Mouse (Mus musculus) T-helper 1 cell (primary cell): ENCODE results near the gene Cc2d1b.

ENCODE experiments used
- in situ Hi-C: fragments of 300-600 bp; cut with MboI, MseI; formaldehyde crosslinking; loops from one replicate; pipeline ENCODE4 v1.15.1; 2025; ENCODE audit warnings: high pct_unique_total_duplicates

Cc2d1b gene

DNA sequence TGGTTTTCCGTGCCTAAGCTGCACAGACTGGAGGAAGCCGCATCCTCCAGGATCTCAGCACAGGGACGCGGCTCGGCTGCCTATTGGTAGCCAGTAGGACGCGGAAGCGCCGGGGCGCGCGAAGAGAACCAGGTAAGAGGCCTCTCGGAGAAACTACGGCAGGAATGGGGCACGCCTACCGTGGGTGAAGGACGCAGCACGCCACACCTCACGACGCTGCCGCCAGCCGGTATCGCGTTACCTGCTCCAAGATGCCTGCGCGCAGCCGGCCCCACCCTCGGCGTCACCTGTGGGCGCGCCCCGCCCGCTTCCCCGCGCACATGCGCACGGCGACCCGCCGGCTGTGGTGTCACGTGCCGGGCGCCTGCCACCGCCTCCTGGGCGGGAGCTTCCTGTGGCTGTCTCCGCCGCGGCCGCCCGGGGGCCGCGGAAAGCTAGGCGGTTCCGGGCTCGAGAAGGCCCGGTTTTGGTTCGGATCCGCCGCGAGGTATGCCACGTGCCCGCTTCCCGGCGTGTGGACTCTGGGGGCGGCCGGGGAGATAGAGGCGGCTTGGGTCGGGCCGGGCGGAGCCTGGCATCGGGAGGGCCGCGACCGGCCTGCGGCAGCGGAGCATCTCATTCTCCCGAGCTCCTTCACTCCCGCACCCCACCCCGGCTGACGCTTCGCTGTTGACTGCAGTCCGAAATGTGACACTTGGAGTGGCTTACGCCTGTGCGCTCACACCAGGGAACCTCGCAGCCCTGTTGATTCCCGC is at the start of gene Cc2d1b:
Gene Cc2d1b, plus strand, starts transcription at position 354 of the 755 bp plus-strand sequence.
- in situ Hi-C loops = no loop called here

DNA sequence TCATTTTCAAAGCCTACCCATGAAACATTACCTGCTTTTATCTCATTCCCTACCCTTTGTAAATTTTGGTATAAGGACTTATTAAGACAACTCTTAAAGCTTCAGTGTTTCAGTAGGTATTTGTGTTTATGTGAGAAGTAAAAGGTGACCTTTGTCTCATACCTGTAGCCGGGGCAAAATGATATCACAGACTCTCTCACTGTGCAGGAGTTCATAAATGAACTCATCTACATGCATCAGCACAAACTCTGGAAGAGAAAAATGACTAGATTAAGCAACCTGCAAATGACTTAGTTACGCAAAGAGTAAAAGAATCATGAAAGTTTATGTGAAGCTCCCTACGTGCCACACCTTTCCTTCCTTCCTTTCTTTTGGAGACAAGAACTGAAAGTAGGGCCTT is 47.1 kb upstream of the Cc2d1b start:
- in situ Hi-C loops = no loop called here

DNA sequence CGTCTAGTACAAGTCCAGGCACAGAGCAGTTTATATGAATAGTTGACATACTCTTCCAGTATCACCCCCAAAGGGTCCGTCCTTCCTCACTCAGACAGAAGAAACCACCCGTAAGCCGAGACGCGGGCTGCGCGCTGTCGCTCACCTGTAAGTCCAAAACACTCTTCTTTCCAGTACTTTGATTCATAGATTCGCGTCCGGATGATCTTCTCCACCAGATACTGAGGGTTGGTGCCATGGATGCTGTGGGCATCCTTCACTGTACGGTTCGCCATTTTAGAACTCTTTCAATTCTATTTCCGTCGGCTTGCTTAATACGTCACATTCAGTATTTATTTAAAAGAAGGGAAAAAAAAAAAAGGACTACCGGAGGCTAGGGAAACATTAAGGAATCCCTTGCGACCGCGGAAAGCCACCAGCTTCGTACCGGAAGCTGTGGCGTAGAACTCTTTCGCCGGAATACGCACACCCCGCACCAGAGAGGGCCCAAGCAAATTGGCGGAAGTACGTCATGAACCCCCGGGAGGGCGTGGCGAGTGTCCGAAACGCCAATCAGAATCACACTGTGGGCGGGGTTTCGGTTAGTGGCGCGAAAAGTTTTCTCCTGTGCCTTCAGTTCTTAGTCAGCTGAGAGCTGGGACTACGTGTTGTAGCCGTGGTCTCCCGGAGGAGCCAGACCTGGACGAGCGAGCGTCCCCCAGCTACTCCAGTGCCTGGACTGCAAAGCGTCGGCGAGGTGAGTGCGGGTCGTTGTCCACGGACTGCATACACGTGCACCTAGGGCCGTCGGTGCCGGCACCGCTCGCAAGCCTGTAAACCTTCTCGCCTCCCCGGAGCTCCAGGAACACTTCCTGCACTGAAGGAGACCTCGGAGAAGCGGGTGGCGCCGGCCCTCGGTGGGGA is 40.6 kb upstream of the Cc2d1b start, which contains the start of the genes Prpf38a and Orc1:
Gene Prpf38a, minus strand, starts transcription at position 497 of the 903 bp plus-strand sequence.
Gene Orc1, plus strand, starts transcription at position 584 of the 903 bp plus-strand sequence.
- in situ Hi-C loops = no loop called here

DNA sequence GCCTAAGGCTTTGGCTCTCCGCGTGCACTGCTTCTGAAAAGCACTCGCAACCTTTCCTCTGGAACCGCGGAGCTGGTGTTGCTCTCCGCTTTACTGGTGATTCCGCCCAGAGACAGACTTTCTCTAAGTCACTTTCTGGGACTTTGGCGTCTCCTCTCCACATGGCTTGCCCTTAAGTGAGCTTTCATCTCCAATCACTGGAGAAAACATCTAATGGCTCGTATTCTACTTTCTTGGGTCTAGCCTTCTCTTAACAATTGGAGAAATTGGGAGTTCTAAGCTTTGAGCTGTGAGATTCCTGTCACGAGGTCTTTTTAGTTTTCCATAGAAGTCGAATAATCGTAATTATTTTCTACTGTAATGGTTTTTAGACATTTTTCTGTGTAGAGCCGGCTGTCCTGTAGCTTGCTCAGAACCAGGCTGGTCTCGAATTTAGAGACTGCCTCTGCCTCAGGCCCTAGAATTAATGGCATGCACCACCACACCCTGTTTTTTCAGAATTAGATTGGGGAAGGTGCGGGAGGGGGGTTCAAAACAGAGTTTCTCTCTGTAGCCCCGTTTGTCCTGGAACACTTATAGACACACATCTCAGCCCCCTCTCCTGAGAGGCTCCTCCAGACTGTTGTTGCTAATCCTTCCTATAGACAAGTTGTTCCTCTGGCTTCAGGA is 39.9 kb upstream of the Cc2d1b start:
- in situ Hi-C loops = no loop called here

DNA sequence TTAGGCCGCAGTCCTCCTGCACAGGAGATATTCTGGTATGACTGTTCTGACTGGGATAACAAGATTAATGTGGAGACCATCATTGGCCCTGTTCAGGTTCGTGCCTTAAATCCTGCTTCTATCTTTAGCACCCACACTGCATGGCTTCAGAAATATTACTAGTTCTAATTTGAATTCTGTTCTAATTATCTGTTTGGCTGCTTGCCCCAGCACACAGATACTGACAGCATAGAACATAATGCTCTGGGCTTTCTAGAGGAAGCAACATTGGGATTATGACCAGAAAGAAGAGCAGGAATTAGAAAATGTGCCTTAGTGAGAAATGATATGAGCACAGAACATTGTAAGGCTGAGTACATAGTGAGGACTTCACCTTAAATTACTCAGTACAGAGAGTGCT is 26.4 kb upstream of the Cc2d1b start:
- in situ Hi-C loops = no loop called here

DNA sequence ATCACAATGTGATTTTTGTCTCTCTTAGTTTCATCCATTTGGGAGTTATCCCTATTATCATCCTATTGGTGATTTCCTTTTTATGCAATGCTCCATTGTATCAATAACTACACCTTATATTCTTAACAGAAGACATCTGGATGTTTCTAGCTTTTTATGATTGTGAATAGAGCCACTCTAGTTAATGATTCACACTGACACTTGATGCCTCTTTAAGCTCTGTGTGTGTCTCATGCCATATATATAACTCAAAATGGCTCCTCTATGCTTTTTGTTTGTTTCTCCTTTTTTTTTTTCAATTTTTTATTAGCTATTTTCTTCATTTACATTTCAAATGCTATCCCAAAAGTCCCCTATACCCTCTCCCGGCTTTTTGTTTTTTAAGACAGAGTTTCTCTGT is 24.0 kb upstream of the Cc2d1b start:
- in situ Hi-C loops = no loop called here

DNA sequence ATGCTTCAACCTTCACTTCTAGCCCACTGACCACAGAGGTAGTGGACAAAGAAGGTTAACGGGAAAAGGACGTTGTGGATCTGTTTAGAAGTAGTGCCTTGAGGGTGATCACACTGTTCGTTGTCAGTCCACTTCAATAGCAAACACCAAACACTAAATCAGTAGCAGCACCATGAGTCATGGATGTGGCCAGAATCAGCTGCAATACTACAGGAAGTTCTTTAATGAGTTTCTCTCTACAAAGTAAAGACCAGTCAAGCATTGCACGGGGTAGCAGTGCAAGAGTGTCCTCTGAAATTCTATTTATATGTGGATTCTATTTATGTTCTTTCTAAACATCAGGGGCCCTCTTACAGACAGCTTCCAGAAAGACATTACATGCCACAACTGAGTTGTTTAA is 21.4 kb upstream of the Cc2d1b start:
- in situ Hi-C loops = no loop called here

DNA sequence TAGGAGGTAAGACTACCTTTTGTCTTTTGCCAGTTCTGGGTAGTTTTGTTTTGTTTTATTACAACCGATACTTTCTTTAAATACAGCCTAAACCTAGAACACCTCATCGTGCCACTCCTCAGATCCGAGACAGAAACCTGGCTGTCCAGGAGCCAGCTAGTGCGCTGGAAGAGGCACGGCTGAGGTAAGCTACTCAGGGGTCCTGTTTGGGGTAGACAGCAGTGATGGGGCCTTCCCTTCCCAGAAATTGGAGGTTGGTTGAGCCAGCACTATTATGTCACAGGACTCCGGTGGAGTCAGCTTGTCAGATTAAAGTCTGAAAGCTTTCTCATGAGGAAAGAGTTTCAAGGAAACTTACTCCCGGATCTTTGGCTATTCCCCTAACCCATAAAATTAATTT is 17.9 kb upstream of the Cc2d1b start:
- in situ Hi-C loops = no loop called here

DNA sequence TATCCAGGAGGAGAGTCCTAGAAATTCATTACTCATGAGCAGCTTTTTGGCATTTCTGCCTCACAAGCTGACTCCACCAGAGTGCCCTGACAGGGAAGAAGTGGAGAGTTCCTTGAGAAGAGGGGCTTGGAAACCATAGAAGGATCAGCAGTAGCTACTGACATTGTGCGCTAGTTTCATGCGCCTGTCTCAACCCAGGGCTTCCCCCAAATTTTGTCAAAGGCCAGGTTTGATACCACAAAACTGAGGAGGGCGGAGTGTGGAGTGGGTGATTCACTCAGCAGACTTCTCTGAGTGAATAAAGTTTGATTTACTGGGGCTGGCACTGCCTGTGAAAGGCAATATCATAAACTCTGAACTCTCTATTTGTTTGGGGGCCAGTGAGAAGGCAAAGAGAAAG is 11.1 kb upstream of the Cc2d1b start:
- in situ Hi-C loops = no loop called here

DNA sequence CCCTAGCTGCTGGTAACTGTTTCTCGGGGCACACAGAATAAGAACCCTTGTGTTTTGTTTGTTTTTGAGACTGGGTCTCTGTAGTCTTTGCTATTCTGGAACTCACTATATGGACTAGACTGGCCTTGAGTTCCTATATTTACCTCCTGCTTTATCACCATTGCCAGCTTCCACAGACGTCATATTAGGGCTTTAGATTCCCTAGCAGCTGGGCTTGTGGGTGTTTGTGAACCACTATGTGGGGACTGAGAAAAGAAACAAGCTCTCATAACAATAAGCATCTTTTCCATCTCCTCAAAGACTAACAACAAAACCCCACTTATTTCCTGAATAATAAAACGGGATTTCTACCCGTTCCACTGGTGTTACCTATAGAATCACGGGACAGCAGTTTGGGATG is 8.8 kb upstream of the Cc2d1b start:
- in situ Hi-C loops = no loop called here

DNA sequence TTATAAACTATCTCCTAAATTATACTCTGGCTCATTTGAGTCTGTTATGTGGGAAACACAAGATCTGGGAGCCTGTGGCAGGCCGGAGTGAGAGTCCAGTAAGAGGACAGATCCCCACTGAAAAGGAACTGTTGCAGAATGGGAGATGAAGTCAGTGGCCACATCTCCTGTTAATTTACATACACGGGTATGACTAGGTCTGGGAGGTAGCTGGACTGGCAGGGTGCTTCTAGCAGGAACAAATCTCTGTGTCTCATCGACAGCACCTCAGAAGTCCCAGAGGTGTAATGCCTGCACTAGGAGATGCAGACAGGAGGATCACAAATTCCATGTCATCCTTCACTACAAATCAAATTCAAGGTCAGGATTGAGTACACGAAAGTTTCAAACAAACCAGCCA is 1.2 kb upstream of the Cc2d1b start:
- in situ Hi-C loops = no loop called here

DNA sequence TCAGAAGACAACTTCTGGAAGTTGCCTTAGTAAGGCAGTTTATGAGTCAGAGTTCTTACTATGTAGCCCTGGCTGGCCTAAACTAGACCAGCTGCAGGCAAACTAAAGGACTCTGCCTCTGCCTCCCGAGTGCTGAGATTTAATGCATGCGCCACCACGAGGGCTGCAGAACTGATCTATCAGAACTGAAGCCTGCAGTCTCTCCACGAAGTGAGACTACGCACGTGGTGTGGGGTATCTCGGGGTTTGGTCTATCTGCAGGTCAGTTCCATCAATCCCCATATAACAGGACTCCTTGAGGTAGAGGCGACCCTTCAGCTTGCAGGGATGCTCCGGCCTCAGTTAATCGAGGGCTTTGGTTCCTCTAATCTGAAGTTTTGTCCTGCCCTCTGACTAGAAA is 575 bp upstream of the Cc2d1b start:
- in situ Hi-C loops = no loop called here

DNA sequence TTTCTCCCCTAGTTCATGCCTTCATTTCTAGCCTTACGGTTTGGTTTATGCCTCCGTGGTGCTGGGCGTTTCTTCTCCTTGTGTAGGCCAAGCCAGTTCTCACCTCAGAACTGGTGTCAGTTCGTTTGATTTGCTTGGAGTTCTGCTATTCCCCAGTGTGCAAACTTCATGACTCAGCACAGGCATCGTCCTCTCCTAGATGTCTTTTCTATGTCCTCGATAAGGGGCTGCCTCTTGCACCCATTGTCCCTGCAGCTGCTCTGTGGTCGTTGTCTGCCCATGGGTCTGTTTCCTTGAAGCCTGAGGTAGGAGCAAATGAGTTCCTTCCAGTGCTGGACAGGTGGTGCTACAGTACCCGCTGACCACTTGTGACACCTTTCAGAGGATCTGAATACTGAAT is 796 bp downstream of the Cc2d1b start:
- in situ Hi-C loops = no loop called here

DNA sequence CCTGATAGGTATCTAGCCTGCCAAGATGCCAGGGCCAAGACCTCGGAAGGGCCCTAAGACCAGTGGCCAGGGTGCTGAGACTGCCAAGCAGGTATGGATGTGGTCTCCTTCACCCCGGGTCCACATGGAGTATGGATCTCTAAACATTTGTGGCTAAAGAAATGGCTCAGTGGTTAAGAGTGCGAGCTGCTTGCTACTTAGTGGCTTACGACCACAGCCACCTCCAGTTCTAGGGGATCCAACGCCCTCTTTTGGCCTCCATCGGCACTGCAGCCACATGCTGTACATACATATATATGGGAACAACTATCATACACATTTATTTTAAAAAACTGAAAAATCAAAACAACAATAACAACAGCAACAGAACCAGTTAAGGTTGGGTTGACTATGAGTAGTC is 1.8 kb downstream of the Cc2d1b start:
- in situ Hi-C loops = no loop called here

DNA sequence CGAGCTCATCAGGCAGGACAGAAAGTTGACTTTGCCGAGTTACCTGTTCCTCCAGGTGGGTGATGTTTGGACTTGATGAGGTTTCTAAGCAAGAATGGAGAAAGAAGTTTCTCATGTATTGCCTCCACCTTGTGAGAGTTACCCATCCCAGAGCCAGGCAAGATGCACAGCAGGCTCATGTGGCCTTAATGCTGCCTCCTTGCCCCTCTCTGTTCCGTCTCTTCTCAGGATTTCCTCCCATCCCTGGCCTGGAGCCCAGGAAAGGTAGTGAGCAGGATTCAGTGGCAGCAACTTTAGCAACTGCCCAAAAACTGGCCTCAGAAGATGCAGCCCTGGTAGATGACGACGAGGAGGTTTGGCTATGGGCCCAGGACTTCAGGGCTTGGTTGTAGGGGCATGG is 7.3 kb downstream of the Cc2d1b start:
- in situ Hi-C loops = no loop called here

DNA sequence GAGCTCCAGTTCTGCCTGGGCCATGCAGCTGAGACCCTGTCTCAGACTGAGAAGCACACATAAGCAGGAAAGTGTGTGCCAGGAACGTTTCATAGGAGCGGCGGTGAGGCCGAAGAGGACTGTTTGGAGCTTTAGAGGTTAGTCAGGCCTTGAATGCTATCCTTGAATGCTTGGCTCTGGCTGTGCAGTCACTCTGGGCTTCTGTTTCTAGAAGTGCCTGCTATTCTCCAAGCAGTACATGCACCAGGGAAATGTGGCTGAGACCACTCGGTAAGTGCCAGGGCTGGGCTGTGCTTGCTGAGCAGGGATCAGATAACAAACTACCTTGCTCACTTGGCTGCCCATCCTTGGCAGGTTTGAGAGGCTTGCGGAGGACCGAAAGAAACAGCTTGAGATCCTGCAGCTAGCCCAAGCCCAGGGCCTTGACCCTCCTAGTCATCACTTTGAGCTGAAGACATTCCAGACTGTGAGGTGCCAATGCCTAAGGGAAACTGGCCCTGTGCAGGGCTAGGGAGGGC is 9.7 kb downstream of the Cc2d1b start:
- in situ Hi-C loops = no loop called here

DNA sequence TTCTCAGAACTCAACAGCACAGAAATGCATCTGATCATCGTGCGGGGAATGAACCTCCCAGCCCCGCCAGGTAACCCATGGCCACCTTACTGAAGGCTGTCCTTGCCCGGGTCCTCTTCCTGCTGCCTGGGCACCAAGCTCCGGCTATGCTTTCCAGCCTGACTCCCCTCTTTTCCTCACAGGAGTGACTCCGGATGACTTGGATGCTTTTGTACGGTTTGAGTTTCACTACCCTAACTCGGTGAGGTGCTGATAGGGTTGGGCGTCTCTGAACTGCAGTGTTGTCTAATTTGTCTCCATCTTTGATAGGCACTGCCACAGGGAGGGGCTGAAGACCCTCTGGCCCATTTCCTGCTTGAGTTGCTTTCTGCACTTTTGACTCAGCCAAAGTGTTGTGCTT is 10.4 kb downstream of the Cc2d1b start:
- in situ Hi-C loops = loop anchor here (10.0 kb wide), 1 partner anchor 1755 kb away; no protein-coding TSS in a partner anchor

DNA sequence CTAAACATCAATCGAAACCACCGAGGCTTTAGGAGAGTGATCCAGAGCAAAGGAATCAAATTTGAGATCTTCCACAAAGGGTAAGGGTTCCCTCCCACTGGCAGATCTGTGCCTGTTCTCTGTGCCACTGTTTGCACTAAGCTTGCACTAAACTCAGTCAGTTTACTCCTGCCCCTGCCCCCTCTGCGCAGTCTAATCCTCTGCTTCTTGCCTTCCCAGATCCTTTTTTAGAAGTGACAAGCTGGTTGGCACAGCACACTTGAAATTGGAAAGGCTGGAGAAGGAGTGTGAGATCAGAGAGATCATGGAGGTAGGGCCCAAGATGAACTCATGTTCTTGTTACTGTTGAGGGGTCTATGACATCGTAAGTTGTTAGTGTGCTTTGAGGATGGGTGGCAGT is 11.9 kb downstream of the Cc2d1b start:
- in situ Hi-C loops = loop anchor here (10.0 kb wide), 1 partner anchor 1757 kb away; no protein-coding TSS in a partner anchor

DNA sequence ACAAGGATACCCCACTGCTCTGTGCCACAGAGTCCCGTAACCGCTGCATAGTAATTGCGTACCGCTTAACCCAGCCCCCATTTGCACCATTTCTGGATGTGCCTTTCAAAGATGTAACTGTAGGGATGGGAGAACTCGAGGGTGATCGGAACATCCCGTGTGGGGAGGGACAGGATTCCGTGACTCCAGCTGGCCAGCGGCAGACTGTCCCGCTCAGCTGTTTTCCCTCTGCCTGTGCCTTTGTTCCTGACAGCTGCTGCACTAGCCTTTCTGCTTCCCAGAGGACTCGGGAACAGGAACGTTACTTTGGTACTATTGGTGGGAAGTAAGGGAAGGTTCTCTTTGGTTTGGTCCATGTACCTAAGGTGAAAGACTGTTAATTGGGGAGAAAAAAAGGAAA is 14.0 kb downstream of the Cc2d1b start:
- in situ Hi-C loops = loop anchor here (10.0 kb wide), 1 partner anchor 1759 kb away; no protein-coding TSS in a partner anchor

DNA sequence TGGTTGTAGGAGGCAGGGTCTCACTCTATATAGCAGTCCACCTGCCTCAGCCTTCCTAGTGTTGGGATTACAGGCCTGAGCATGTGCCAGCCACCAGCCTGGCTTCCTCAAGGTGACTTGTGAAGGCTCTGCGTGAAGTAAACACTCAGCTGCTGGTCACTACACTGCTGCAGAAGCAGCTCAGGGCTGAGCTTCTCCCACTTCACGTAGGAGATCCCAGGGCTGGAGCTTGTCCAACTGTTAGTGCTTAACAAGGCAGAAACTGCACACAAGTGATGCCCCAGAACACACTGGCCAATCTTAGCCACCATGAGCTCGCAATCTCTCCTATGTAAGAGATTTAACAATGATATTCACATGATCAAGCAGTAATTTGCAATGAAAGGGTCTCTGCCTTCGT is 15.0 kb downstream of the Cc2d1b start:
- in situ Hi-C loops = loop anchor here (10.0 kb wide), 1 partner anchor 1760 kb away; no protein-coding TSS in a partner anchor

DNA sequence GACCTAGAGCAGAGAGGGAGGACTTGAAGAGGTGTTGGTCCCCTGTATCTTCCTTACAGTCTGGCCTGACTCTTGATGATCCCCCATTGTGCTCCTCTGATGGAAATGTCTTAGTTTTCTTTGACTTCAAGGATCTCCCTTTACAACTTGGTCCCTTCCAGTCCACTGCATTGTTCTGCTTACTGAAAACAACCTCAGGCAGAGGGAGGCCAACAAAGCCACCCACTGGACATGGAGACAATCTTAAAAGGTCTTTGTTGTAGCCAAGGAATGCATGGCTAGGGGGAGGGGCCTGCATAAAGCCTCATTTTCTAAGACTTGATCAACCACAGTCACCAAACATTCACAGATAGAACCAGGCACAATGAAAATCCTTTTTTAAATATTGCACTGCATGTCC is 15.4 kb downstream of the Cc2d1b start:
- in situ Hi-C loops = loop anchor here (10.0 kb wide), 1 partner anchor 1760 kb away; no protein-coding TSS in a partner anchor

DNA sequence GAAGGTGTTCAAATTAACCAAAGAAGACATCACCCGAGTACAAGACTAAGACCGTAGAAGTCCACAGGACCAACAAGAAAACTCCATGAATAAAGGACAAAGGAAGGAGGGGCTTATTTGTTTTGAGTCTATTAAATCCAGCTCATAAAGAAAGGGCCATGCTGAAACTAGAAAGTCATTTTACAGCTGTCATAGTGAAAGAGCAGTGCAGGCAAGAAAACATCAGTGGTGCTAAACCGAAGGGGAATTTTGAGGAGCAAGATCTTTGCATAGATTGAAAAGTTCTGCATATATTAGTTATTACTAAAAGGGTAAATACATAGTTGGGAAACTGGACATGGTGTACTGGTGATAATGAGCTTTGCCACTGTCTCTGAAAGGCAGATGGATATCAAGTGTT is 18.0 kb downstream of the Cc2d1b start:
- in situ Hi-C loops = loop anchor here (10.0 kb wide), 1 partner anchor 1763 kb away; no protein-coding TSS in a partner anchor
